Mouse (Mus musculus) forebrain, embryonic 16.5 days (tissue): ENCODE measurements around the gene Arhgap17. TPM values are rescaled to one million over a fixed set of nuclear protein-coding genes. Genes with fewer than 3 reads are reported as not detected.
A peak's percentile ranks its signal among the peaks of the same experiment; 100 is the strongest.

ENCODE experiments used
- ATAC-seq: fragments of 200-750 bp; cut with Nextera tagmentation; 2 replicates; pipeline ENCODE4 v1.8.0; 2017; ENCODE audit warnings: mild to moderate bottlenecking, moderate library complexity
- H3K27ac ChIP-seq: fragments of 300-500 bp; sonication (generic); 2 replicates; pipeline ENCODE4 v1.5.1; 2014; ENCODE audit warnings: low read length, control low read depth
- H3K27me3 ChIP-seq: fragments of 300-500 bp; sonication (generic); replicated peaks from 2 replicates; pipeline ENCODE4 v1.6.1; 2014; ENCODE audit warnings: low read length; ENCODE audit not compliant: control insufficient read depth, insufficient read depth
- H3K36me3 ChIP-seq: fragments of 300-500 bp; sonication (generic); 2 replicates; pipeline ENCODE4 v1.6.1; 2014; ENCODE audit not compliant: control insufficient read depth, insufficient read depth
- H3K4me1 ChIP-seq: fragments of 300-500 bp; sonication (generic); replicated peaks from 2 replicates; pipeline ENCODE4 v1.6.1; 2014; ENCODE audit warnings: low read length; ENCODE audit not compliant: control insufficient read depth, insufficient read depth
- H3K4me2 ChIP-seq: fragments of 300-500 bp; sonication (generic); 2 replicates; pipeline ENCODE4 v1.6.1; 2014; ENCODE audit warnings: mild to moderate bottlenecking, low read length, control low read depth
- H3K4me3 ChIP-seq: fragments of 300-500 bp; sonication (generic); replicated peaks from 2 replicates; pipeline ENCODE4 v1.5.1; 2014; ENCODE audit warnings: mild to moderate bottlenecking, low read length, control low read depth
- H3K9ac ChIP-seq: fragments of 300-500 bp; sonication (generic); replicated peaks from 2 replicates; pipeline ENCODE4 v1.6.1; 2014; ENCODE audit warnings: low read depth, low read length, control low read depth
- H3K9me3 ChIP-seq: fragments of 300-500 bp; sonication (generic); 2 replicates; pipeline ENCODE4 v1.6.1; 2016; ENCODE audit warnings: low read length; ENCODE audit not compliant: control insufficient read depth
- WGBS: fragments of 180-500 bp; shearing (Covaris S2); extraction: QIAGEN DNeasy Blood & Tissue Kit; methylation state at CpG from one replicate; pipeline ENCODE4 v1.1.7; 2014; 5-methylcytosine and 5-hydroxymethylcytosine counted together
- polyA plus RNA-seq: library from polyadenylated mRNA; unstranded; fragments of >200 nt; fragmentation: Nextera tagmentation; extraction: Ambion mirVana; gene quantifications from 2 replicates; pipeline ENCODE4 v1.2.1, GENCODE M21; 2015

Gene Arhgap17
- polyA plus RNA-seq, 1 experiment from 2014 or later, result 9.5 TPM

DNA sequence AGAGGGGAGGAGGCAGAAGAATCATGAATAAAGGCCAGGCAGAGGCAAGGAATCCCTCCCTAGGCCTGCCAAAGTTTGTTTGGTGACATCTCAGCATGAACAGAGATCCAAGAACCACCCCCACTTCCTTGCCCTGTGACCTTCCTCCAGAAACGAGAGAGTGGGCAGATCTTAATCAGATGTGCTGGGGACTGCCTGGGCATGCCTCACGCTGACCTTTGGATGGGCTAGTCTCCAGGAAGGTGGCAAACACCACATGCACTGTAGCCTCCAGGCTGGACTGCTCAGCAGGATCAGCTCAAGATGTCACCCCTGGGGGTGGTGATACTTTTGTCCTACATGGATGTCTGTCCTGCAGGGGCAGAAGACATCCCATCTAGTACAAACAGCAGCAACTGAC lies 121.5 kb downstream of the Arhgap17 start:
- no peaks in the 10 kb centered on the region for H3K9me3 ChIP-seq
- H3K9ac ChIP-seq, result no peak overlapping the region
- no peaks in the 10 kb centered on the region for H3K27me3 ChIP-seq
- H3K4me2 ChIP-seq, result no peak overlapping the region
- no peak overlapping the region for H3K27ac ChIP-seq
- 59% methylated on average over 2 of the region's 2 CpGs for WGBS
- H3K4me1 ChIP-seq, result no peaks in the 10 kb centered on the region
- H3K4me3 ChIP-seq, result no peak overlapping the region
- no peak for ATAC-seq
- no peaks in the 10 kb centered on the region for H3K36me3 ChIP-seq

DNA sequence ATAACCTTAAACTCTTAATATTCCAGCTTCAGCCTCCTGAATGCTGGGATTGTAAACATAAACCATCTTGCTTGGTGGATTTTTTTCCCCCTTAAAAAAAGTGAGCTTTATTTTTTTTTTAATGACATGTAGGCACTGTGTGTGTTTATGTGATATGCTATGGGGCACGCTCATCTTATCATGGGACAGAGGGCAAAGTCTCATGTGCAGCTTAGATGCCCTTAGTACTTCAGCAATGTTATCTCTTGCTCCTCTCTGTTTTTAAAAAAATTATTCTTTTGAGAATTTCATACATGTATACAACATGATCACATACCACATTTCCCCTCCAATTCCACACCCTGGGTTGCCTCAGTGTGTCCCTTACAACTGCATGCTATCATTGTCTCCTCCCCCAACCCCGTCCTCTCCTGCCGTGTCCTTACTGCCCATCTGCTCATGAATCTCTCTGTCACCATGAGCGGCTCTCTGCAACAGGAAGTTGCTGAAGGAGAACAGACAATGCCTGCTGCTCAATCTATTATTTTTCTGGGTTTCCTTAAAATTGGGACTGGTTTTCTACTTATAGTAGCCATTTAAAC lies 123.1 kb downstream of the Arhgap17 start:
- Histone ChIP-seq H3K4me2 (no peak overlapping the region), H3K4me3 (no peak overlapping the region), H3K27ac (no peak overlapping the region), H3K9me3 (no peaks in the 10 kb centered on the region), H3K9ac (no peak overlapping the region), H3K36me3 (no peaks in the 10 kb centered on the region), H3K4me1 (no peaks in the 10 kb centered on the region), H3K27me3 (no peaks in the 10 kb centered on the region)
- no peak for ATAC-seq
- WGBS, result 77% methylated on average over 4 of the region's 4 CpGs

- Histone ChIP-seq H3K9me3 (no peaks in the 10 kb centered on the region), H3K9ac (no peak overlapping the region), H3K4me2 (no peak overlapping the region), H3K27ac (no peak overlapping the region), H3K4me3 (no peak overlapping the region), H3K4me1 (no peaks in the 10 kb centered on the region), H3K36me3 (no peaks in the 10 kb centered on the region), H3K27me3 (no peaks in the 10 kb centered on the region)
- 86% methylated on average over 1 of the region's 1 CpGs for WGBS
- no peak for ATAC-seq
Observed at GRCm38 (mm10) chr7:123244833-123245232, 124.9 kb downstream of the Arhgap17 start.

DNA sequence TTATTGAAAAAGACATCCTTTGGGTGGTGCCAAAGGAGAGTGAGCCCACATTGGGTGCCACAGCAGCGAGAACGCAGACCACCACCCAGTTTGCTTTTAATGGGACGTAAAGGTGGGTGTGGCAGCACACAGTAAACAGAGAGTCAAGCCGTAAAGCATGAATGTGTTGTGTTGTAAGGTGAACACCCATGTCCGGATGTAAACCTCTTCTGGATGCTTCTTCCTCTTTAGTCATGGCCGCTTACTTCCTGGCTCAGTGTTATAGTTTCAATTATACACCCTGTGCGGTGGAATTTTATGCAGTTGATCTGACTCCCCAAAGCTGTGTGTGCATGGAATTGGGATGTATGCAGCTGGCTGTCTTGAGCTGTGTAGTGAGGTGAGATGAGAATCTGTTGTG lies 127.5 kb downstream of the Arhgap17 start:
- no peak overlapping the region for H3K27ac ChIP-seq
- WGBS, result 92% methylated on average over 7 of the region's 7 CpGs
- no peaks in the 10 kb centered on the region for H3K9me3 ChIP-seq
- H3K36me3 ChIP-seq, result no peaks in the 10 kb centered on the region
- no peak overlapping the region for H3K4me3 ChIP-seq
- no peaks in the 10 kb centered on the region for H3K4me1 ChIP-seq
- H3K27me3 ChIP-seq, result no peaks in the 10 kb centered on the region
- H3K4me2 ChIP-seq, result no peak overlapping the region
- no peak overlapping the region for H3K9ac ChIP-seq
- ATAC-seq, result no peak

DNA sequence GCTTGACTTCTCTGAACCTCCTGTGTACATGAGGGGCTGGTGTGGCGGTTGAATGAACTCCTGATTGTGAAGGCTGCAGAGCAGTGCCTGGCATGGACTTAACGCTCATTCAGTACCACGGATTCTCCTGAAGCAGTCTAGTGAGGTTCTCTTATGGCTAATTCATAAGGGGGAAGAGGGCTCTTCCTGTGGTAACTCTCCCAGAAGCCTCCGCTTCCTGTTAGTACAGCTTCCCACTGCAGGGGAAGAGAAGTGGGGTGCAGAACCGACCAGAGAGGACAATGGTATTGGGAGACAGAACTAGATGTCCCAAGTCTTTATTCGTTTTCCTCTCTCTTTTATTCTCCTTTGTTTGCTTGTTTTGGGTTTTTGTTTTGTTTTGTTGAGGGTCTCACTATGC lies 129.7 kb downstream of the Arhgap17 start:
- H3K36me3 ChIP-seq, result no peaks in the 10 kb centered on the region
- ATAC-seq, result no peak

GRCm38 (mm10) chr7:123238621-123239020 lies 131.1 kb downstream of the Arhgap17 start:
- Histone ChIP-seq H3K4me3 (no peak overlapping the region), H3K27ac (no peak overlapping the region), H3K9me3 (no peaks in the 10 kb centered on the region), H3K27me3 (no peaks in the 10 kb centered on the region), H3K9ac (no peak overlapping the region), H3K4me2 (no peak overlapping the region), H3K4me1 (no peaks in the 10 kb centered on the region), H3K36me3 (no peaks in the 10 kb centered on the region)
- ATAC-seq, result 0 out of 2 replicates have a peak, but pooled peaks have one; percentile 49
- WGBS, result 71% methylated on average over 4 of the region's 4 CpGs

More for the DNA sequence above, 129.7 kb downstream of the Arhgap17 start:
- no peak overlapping the region for H3K4me3 ChIP-seq
- no peak overlapping the region for H3K4me2 ChIP-seq
- no peaks in the 10 kb centered on the region for H3K4me1 ChIP-seq
- 73% methylated on average over 6 of the region's 6 CpGs for WGBS
- no peak overlapping the region for H3K9ac ChIP-seq
- H3K27me3 ChIP-seq, result no peaks in the 10 kb centered on the region
- no peak overlapping the region for H3K27ac ChIP-seq
- H3K9me3 ChIP-seq, result no peaks in the 10 kb centered on the region

DNA sequence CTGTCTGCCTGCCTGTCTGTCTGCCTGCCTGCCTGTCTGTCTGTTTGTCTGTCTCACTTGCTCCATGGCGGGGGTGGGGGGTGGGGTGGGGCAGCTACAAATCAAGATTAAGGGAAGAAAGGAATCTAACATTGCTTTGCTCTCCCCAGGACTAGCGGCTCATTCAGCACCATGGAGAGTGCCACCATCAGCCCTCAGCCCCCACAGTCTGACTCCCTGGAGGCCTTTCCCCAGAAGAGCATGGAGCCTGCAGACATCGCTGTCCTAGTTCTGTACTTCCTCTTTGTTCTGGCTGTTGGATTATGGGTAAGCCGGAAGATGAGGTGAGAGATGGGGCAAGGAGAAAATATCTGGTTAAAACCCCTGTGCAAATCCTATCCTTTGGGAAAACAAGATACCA lies 134.3 kb downstream of the Arhgap17 start:
- 25% methylated on average over 4 of the region's 4 CpGs for WGBS
- ATAC-seq, result no peak
- H3K9ac ChIP-seq, result no peak overlapping the region
- no peak overlapping the region for H3K4me3 ChIP-seq
- H3K9me3 ChIP-seq, result no peaks in the 10 kb centered on the region
- no peak overlapping the region for H3K27ac ChIP-seq
- H3K36me3 ChIP-seq, result no peaks in the 10 kb centered on the region
- no peak overlapping the region for H3K4me2 ChIP-seq
- H3K27me3 ChIP-seq, result no peaks in the 10 kb centered on the region
- H3K4me1 ChIP-seq, result no peaks in the 10 kb centered on the region

Other genes starting within 250 kb of the Arhgap17 start
- 35.8 and 37.3 TPM in 2 replicates for gene Tnrc6a, start 246.0 kb downstream of the Arhgap17 start, polyA plus RNA-seq
- 0.30 and 0.75 TPM in 2 replicates for gene Slc5a11, start 155.1 kb downstream of the Arhgap17 start, polyA plus RNA-seq
- 100 and 105 TPM in 2 replicates for gene Lcmt1, start 131 bp downstream of the Arhgap17 start, polyA plus RNA-seq
- gene Aqp8, start 92.4 kb upstream of the Arhgap17 start, polyA plus RNA-seq, result not detected in 2 replicates
- gene Zkscan2, start 130.5 kb upstream of the Arhgap17 start, polyA plus RNA-seq, result 10.0 and 12.8 TPM in 2 replicates